Mouse (Mus musculus): Measurements from ENCODE around the gene Gm20479.

DNA sequence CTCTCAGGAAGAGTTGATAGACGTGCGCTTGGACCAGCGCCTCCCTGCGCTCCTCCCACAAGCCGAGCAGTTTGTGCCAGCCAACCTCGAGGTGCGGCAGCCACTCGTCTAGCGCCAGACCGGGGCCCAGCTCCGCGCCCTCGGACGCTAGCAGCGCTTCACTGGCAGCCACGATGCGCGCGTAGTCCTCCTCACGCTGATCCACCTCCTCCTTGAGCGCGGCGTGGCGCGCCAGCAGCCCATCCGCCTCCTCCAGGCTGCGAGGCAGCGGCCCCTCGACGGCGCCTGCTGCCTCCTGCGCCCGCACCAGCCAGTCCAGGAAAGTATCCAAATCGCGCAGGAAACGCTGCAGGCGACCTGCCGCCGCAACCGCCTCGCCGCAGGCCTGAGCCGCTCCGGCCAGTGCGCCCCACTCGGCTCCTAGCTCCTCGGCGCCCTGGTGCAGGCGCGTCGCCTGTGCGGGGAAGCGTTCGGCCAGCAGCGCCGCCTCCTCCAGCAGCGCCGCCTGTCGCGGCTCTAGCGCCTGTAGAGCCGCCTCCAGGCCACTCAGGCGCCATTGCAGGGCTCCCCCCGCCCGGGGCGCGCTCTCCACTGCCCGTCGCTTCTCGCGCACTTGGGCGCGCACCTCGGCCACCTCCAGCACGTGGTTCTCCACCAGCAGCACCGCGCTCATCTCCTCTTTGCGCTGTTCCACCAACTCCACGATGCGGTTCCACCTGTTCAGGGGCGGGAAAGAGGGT, 47.2 kb upstream of the Gm20479 start:
- TF ChIP-seq CTCF (IDR thresholded peaks at IDR 0.05; ENCODE audit: control insufficient read depth, insufficient read depth, insufficient read length), result no peak
- TF ChIP-seq USF1 (IDR thresholded peaks at IDR 0.05; ENCODE audit: low read depth), result no peak

All from C2C12 (cell line).